Mouse (Mus musculus): Measurements from ENCODE around the gene Defb23. TPM values are rescaled to one million over a fixed set of nuclear protein-coding genes. Genes with fewer than 3 reads are reported as not detected.
A peak's percentile ranks its signal among the peaks of the same experiment; 100 is the strongest.
"Not testable (repeated sequence)": the region's sequence is repeated elsewhere in the genome, so short reads cannot be mapped to it uniquely, and the experiment has no call there.

The Defb23 gene
- polyA plus RNA-seq, 1 experiment from 2014 or later, result not detected

DNA sequence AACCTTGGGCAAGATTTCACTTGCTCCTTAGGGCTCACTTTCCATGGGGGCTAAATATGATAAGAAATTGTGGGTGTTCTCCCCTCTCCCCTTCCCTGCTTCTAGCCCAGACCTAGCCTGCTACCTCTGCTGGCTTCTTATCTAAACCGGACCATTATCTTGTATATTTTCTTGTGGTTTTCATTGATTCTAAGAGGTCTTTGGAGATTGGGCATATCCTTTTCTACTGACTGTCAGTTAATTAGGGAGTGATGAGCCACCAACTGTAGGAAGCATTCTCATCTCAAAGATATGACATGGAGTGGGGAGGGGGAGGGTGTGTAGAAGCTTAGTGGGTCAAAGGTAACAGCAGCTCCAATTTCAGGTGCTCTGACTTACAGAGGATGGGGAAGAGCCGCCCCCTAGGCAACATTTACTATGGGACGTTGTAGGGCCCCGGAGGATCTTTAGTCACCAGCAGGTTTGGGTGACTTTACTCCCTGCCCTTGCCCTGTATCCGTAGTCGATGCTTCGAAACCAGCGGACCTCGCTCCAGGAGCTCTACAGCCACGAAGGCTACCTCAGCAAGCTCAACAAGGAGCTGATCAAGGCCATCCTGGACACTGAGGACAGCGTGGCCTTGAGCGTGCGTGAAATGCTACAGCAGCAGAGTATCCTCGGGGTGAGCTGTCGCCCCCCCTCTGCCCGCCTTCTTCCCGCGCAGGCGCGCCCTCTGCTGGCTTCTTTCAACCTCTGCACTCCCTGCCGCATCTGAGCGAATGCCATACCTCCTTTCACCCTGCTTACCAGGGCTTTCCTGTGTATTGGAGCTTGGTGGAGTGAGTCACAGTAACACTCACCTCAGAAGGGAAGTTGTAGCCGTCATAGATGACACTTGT is 27.2 kb downstream of the Defb23 start:
- Histone ChIP-seq H3K4me3 (peak overlapping the region; percentile 38), H3K4me1 (peaks cover 24% of the 10 kb centered on the region), H3K9ac (peak overlapping the region; percentile 78), H3K4me2 (peak overlapping the region; percentile 69), H3K27me3 (replicated peaks) (no peaks in the 10 kb centered on the region), H3K27ac (replicated peaks) (peak overlapping the region; percentile 96), H3K9me3 (no peaks in the 10 kb centered on the region), H3K36me3 (no peaks in the 10 kb centered on the region)
- ATAC-seq (ENCODE audit: extremely low read depth, insufficient number of reproducible peaks, low FRiP score, low TSS enrichment), result 0 out of 2 replicates have a peak, but pooled peaks have one; percentile 43
- WGBS, result 4% methylated on average over 23 of the region's 23 CpGs

DNA sequence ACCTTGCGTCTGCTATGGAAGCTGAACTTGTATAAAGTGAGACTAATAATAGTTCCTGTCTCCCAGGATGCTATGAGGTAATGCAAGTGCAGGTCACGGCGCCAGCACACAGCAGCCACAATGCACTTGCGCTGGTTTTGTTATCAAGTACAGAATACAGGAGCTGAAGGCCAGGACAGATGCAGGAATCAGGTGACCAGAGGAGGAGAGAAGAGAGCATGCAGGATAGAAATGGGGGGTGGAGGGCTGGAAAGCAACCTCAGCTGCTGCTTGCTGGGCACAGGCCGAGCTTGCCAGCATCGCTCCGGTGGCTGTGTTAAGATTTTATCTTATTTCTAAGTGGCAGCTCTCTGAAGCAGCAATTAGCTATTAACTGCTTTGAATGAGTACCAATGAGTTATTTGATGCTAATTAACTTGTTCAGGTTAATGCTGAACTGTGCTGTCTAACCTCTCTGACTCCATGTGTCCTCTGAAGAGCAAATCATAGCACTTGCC is 28.0 kb downstream of the Defb23 start:
- Histone ChIP-seq H3K36me3 (no peaks in the 10 kb centered on the region), H3K9me3 (no peaks in the 10 kb centered on the region), H3K4me1 (peaks cover 24% of the 10 kb centered on the region), H3K27ac (replicated peaks) (peak overlapping the region; percentile 96), H3K4me2 (peak overlapping the region; percentile 69), H3K4me3 (no peak overlapping the region), H3K9ac (peak overlapping the region; percentile 78), H3K27me3 (replicated peaks) (no peaks in the 10 kb centered on the region)
- peak; percentile 51; the same call in 1 of the 2 replicates for ATAC-seq (ENCODE audit: extremely low read depth, insufficient number of reproducible peaks, low FRiP score, low TSS enrichment)
- WGBS, result 25% methylated on average over 7 of the region's 7 CpGs

DNA sequence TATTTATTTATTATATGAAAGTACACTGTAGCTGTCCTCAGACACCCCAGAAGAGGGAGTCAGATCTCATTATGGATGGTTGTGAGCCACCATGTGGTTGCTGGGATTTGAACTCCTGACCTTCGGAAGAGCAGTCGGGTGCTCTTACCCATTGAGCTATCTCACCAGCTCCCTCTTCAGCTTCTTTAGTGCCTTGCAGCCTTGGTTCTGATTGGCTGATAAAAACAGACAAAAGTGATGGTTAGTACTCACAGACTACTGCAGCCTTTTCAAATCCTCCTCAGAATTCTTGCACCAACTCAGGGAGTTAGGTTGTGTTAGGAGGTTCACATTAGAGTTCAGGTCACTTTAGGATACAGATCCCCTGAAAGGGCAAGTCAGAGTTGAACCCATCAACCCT is 35.9 kb downstream of the Defb23 start:
- not testable (repeated sequence) for H3K4me3 ChIP-seq; H3K27me3 ChIP-seq (replicated peaks); H3K27ac ChIP-seq (replicated peaks); H3K9me3 ChIP-seq; ATAC-seq (ENCODE audit: extremely low read depth, insufficient number of reproducible peaks, low FRiP score, low TSS enrichment); H3K9ac ChIP-seq; H3K36me3 ChIP-seq; H3K4me2 ChIP-seq
- 83% methylated on average over 2 of the region's 2 CpGs for WGBS
- peaks cover 23% of the 10 kb centered on the region for H3K4me1 ChIP-seq

DNA sequence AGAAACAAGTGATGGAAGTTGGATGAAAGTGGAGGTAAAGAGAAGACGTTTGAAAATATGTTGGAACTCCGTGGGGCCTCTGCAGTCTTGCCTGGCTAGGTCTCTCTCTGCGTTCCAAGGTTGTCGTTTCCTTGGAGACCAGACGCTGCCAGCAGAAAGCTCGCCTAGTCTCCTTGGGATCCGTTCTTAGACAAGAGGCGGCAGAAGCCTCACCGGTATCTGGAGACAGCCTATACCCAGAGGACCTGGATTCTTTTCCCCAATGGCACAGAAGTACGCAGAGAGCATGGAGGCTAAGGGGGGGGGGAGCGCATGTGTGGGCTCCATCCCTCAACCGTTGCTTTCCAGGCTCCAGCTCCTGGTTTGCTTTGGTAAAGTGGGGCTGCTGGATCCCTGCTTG is 36.9 kb downstream of the Defb23 start:
- Histone ChIP-seq H3K4me2 (peak overlapping the region; percentile 61), H3K9me3 (peaks cover 5% of the 10 kb centered on the region; the same call in 1 of the 2 replicates), H3K4me3 (peak overlapping the region; percentile 25), H3K4me1 (peaks cover 23% of the 10 kb centered on the region), H3K27me3 (replicated peaks) (no peaks in the 10 kb centered on the region), H3K36me3 (no peaks in the 10 kb centered on the region), H3K9ac (peak overlapping the region; percentile 45), H3K27ac (replicated peaks) (no peak overlapping the region)
- WGBS, result 9% methylated on average over 12 of the region's 12 CpGs
- no peak for ATAC-seq (ENCODE audit: extremely low read depth, insufficient number of reproducible peaks, low FRiP score, low TSS enrichment)

DNA sequence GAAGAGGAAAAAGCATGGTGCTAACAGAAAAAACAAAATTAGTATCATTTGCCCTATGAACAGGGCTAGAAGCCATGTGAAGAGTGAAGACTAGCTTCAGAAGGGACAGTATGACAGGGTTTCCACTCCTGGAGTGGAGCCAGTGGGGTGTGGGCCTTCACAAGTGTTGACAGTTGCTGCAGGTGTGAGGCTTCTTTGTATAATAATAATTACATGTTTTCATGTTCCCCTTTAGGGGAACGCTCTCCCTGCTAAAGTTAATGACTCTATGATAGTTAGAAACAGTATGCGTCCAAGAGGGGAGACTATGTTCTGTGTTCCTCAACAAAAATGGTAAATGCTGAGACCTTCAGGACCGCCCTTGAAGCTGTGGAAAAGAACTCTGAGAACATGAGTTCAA is 48.6 kb downstream of the Defb23 start:
- Histone ChIP-seq H3K4me3 (peak overlapping the region; percentile 96), H3K4me1 (peaks cover 26% of the 10 kb centered on the region), H3K36me3 (peaks cover 7% of the 10 kb centered on the region), H3K4me2 (peak overlapping the region; percentile 94), H3K9ac (peak overlapping the region; percentile 99; the same call in 1 of the 2 replicates), H3K27ac (replicated peaks) (peak overlapping the region; percentile 99), H3K9me3 (peaks cover 11% of the 10 kb centered on the region), H3K27me3 (replicated peaks) (no peaks in the 10 kb centered on the region)
- no peak for ATAC-seq (ENCODE audit: extremely low read depth, insufficient number of reproducible peaks, low FRiP score, low TSS enrichment)
- WGBS, result 93% methylated on average over 3 of the region's 3 CpGs

DNA sequence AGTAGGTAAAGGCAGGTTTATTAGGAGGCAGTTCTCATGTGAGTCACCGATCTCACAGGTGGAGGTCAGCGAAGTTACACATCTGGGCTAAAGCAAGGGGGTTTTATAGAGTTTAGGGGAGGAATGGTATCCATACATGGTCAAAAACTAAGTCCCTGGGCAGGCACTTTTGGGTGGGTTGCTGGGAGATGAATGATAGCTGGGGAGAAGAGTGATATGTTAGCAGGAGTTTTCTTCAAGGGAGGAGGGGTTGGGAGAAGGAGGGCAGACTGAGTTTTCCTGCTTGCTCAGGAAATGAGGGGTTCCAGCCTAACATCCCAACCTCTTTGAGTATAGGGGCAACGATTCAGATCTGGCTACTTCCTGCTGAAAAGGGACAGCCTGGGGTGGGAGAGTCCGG is 49.1 kb downstream of the Defb23 start, which contains the start of gene 6820408C15Rik:
6820408C15Rik (plus strand) TSS at position 301 of the 400 bp plus-strand sequence.
- 21% methylated on average over 4 of the region's 4 CpGs for WGBS

DNA sequence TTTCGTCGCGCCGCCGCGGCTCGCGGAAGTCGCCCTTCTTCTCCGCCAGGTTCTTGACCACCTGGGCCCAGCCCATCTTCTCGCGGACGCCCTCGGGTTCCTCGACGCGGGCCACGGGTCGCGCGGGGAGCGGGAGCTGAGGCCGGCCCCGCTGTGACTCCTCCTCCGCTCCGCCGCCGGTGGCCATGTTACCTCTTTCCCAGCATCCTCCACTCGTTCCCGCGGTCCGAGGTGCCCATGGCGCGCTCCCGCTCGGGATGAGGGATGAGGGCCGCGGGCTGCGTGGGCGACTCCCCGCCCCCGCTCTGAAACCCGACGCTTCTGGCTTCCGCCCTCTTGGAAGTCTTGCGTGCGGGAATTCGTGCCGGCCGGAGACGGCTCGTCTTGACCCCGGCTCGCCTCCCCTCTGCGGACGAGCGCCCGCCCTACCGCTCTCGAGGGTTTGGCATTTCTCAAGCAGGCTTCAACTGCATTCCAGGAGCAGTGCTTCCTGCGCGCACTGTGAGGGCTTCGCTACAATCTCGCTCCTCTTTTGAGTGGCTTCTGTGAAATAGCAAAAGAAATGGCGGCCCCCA is 49.7 kb downstream of the Defb23 start, which contains the start of gene Zcchc3:
Zcchc3 (minus strand) TSS at position 437 of the 575 bp plus-strand sequence.
- H3K4me1 ChIP-seq, result peaks cover 37% of the 10 kb centered on the region
- H3K36me3 ChIP-seq, result peaks cover 7% of the 10 kb centered on the region
- peak within 1 kb of the TSS; percentile 99 for H3K27ac ChIP-seq (replicated peaks)
- H3K4me3 ChIP-seq, result peak within 1 kb of the TSS; percentile 96
- ATAC-seq (ENCODE audit: extremely low read depth, insufficient number of reproducible peaks, low FRiP score, low TSS enrichment), result peak; percentile 76
- H3K27me3 ChIP-seq (replicated peaks), result no peaks in the 10 kb centered on the region
- H3K9me3 ChIP-seq, result peaks cover 5% of the 10 kb centered on the region; the same call in 1 of the 2 replicates
- under 1% methylated on average over 65 of the region's 65 CpGs for WGBS
- H3K4me2 ChIP-seq, result peak within 1 kb of the TSS; percentile 94
- H3K9ac ChIP-seq, result peak within 1 kb of the TSS; percentile 99

More for the DNA sequence above, 49.1 kb downstream of the Defb23 start, which contains the start of gene 6820408C15Rik:
- Histone ChIP-seq H3K4me2 (peak within 1 kb of the TSS; percentile 94), H3K27me3 (replicated peaks) (no peaks in the 10 kb centered on the region), H3K4me3 (peak within 1 kb of the TSS; percentile 96), H3K36me3 (peaks cover 7% of the 10 kb centered on the region), H3K9ac (peak within 1 kb of the TSS; percentile 99), H3K27ac (replicated peaks) (peak within 1 kb of the TSS; percentile 99), H3K9me3 (peaks cover 10% of the 10 kb centered on the region), H3K4me1 (peaks cover 31% of the 10 kb centered on the region)
- no peak for ATAC-seq (ENCODE audit: extremely low read depth, insufficient number of reproducible peaks, low FRiP score, low TSS enrichment)

DNA sequence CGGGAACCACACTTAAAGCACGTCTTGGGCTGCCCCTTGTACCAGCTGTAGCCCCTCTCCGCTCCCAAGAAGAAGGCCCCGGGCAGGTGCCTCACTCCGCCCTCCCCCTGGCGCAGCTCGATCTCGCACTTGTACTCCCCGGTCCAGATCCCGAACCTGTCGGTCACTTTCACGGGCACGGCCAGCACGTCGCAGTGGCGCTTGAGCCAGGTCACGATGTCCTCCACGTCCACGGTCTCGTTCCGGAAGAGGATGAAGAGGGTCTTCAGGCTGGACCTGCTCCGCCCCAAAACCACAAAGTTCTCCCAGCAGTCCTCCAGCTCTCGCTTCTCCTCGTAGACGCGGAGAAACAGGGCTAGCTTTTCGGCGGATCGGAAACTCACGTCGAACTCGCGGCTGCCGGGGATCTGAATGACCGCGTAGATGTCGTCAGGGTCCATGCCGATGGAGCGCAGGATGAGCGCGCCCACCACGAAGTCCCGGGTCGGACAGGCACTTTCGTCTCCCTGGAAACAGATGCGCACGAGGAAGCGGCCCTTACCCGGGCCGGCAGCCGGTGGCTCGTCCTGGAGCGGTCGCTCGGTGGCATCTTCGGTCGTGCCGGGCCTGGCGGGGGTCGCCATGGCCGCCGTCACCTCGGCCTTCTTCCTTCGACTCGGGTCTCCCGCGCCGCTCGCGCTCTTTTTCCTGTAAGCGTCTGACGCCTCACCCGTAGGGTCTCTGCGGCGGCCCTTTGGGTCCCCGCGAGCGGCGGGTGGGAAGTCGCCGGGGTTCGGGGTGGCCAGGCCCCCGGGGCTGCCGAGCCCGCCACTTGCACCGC is 50.4 kb downstream of the Defb23 start:
- H3K9ac ChIP-seq, result peak overlapping the region; percentile 99
- peaks cover 5% of the 10 kb centered on the region; the same call in 1 of the 2 replicates for H3K9me3 ChIP-seq
- H3K36me3 ChIP-seq, result peaks cover 7% of the 10 kb centered on the region
- H3K4me2 ChIP-seq, result peak overlapping the region; percentile 94
- ATAC-seq (ENCODE audit: extremely low read depth, insufficient number of reproducible peaks, low FRiP score, low TSS enrichment), result no peak
- H3K4me3 ChIP-seq, result peak overlapping the region; percentile 96
- under 1% methylated on average over 85 of the region's 86 CpGs for WGBS
- peak overlapping the region; percentile 99 for H3K27ac ChIP-seq (replicated peaks)
- H3K4me1 ChIP-seq, result peaks cover 42% of the 10 kb centered on the region
- H3K27me3 ChIP-seq (replicated peaks), result no peaks in the 10 kb centered on the region

DNA sequence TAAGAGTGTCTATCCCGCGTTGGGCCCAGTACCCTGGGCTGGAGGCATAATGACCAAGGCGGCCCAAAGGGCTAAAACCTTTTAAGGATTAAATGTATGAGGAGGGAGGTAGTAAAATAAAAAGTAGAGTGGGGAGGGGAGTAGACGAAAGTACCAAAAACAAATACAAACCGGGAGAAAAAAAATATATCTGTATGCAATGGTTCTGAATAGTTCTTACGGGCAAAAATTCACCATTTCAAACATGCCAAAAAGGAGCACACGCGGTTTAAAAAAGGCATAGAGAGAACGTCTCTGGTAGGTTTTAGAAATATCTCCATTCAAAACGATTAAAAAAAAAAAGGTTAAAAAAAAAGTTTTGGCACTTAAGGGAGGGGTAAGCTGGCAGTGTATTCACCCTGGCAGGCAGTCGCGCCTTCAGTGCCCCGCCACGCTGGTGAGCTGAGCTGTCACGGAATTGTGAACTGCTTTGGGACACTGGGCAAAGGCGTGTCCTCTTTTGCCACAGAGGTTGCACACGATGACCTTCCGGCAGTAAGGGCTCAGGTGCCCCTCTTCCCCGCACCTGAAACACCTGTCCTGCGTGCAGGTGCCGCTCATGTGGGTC is 51.2 kb downstream of the Defb23 start:
- Histone ChIP-seq H3K27me3 (replicated peaks) (no peaks in the 10 kb centered on the region), H3K36me3 (peaks cover 7% of the 10 kb centered on the region), H3K27ac (replicated peaks) (peak overlapping the region; percentile 99), H3K9me3 (peaks cover 5% of the 10 kb centered on the region; the same call in 1 of the 2 replicates), H3K9ac (peak overlapping the region; percentile 99), H3K4me1 (peaks cover 42% of the 10 kb centered on the region), H3K4me3 (peak overlapping the region; percentile 96), H3K4me2 (peak overlapping the region; percentile 94)
- WGBS, result 2% methylated on average over 21 of the region's 21 CpGs
- no peak for ATAC-seq (ENCODE audit: extremely low read depth, insufficient number of reproducible peaks, low FRiP score, low TSS enrichment)

DNA sequence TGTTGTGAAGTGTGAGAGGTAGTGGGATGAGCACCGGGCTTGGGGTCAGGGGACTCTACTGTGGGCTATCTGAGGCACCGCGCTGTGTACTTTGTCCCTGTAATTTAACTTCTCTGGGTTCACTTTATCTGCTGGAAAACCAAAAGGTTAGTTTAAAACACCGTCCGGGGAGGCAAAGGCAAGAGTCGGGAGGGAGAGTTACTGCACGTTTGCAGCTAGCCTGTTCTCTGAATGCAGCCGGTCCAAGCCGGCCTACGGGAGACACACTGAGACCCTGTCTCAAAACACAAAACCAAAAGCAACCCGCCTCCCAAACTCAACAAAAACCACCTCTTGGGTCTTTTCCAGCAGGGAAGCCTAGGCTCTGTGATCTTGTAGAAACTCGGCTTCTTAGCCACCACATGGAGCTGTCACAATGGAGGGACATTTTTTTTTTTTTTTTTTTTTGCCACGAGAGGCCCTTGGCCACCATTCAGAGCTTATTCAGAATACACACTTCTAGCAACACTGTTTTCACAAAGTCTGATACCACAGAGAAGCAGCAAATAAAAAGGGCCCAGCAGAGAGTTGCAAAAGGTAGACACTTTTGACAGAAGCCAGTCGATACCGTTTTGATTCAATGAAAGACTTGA is 51.8 kb downstream of the Defb23 start:
- H3K9me3 ChIP-seq, result peaks cover 5% of the 10 kb centered on the region; the same call in 1 of the 2 replicates
- H3K36me3 ChIP-seq, result peaks cover 7% of the 10 kb centered on the region
- peak overlapping the region; percentile 96 for H3K4me3 ChIP-seq
- H3K27me3 ChIP-seq (replicated peaks), result no peaks in the 10 kb centered on the region
- peak overlapping the region; percentile 94 for H3K4me2 ChIP-seq
- WGBS, result 2% methylated on average over 15 of the region's 15 CpGs
- H3K9ac ChIP-seq, result peak overlapping the region; percentile 99
- peak overlapping the region; percentile 99 for H3K27ac ChIP-seq (replicated peaks)
- ATAC-seq (ENCODE audit: extremely low read depth, insufficient number of reproducible peaks, low FRiP score, low TSS enrichment), result no peak
- peaks cover 42% of the 10 kb centered on the region for H3K4me1 ChIP-seq
